Mouse (Mus musculus) kidney, embryonic 15.5 days (tissue): ENCODE data around the gene Rapgef4. TPM values are rescaled to one million over a fixed set of nuclear protein-coding genes. Genes with fewer than 3 reads are reported as not detected.

Source experiments
- ATAC-seq: fragments of 200-750 bp; cut with Nextera tagmentation; replicated peaks from 2 replicates; pipeline ENCODE4 v1.8.0; 2017; ENCODE audit warnings: moderate TSS enrichment; ENCODE audit not compliant: low FRiP score
- H3K27ac ChIP-seq: fragments of 300-500 bp; sonication (generic); 2 replicates; pipeline ENCODE4 v1.5.1; 2015; ENCODE audit warnings: mild to moderate bottlenecking, inconsistent platforms
- H3K27me3 ChIP-seq: fragments of 300-500 bp; sonication (generic); 2 replicates; pipeline ENCODE4 v1.6.1; 2015; ENCODE audit warnings: inconsistent platforms
- H3K36me3 ChIP-seq: fragments of 300-500 bp; sonication (generic); 2 replicates; pipeline ENCODE4 v1.6.1; 2015; ENCODE audit warnings: inconsistent platforms
- H3K4me1 ChIP-seq: fragments of 300-500 bp; sonication (generic); 2 replicates; pipeline ENCODE4 v1.6.1; 2015; ENCODE audit warnings: inconsistent platforms
- H3K4me2 ChIP-seq: fragments of 300-500 bp; sonication (generic); 2 replicates; pipeline ENCODE4 v1.6.1; 2015; ENCODE audit warnings: moderate library complexity, mild to moderate bottlenecking, inconsistent platforms
- H3K4me3 ChIP-seq: fragments of 300-500 bp; sonication (generic); replicated peaks from 2 replicates; pipeline ENCODE4 v1.5.1; 2015; ENCODE audit warnings: mild to moderate bottlenecking, inconsistent platforms
- H3K9ac ChIP-seq: fragments of 300-500 bp; sonication (generic); 2 replicates; pipeline ENCODE4 v1.6.1; 2015; ENCODE audit warnings: mild to moderate bottlenecking, inconsistent platforms
- H3K9me3 ChIP-seq: fragments of 300-500 bp; sonication (generic); replicated peaks from 2 replicates; pipeline ENCODE4 v1.6.1; 2016; ENCODE audit warnings: inconsistent platforms
- WGBS: fragments of 180-500 bp; shearing (Covaris S2); methylation state at CpG from one replicate; pipeline ENCODE4 v1.1.7; 2015; ENCODE audit warnings: mixed read lengths; 5-methylcytosine and 5-hydroxymethylcytosine counted together
- polyA plus RNA-seq: library from polyadenylated mRNA; unstranded; fragments of >200 nt; fragmentation: Nextera tagmentation; extraction: Ambion mirVana; gene quantifications from 2 replicates; pipeline ENCODE4 v1.2.1, GENCODE M21; 2015

The Rapgef4 gene
- polyA plus RNA-seq, 1 experiment from 2014 or later, result 9.4 TPM

- H3K4me2 ChIP-seq, result no peak overlapping the region
- H3K4me1 ChIP-seq, result peaks cover 16% of the 10 kb centered on the region
- WGBS, result 54% methylated on average over 9 of the region's 9 CpGs
- H3K9me3 ChIP-seq, result no peaks in the 10 kb centered on the region
- ATAC-seq, result 0 out of 2 replicates have a peak, but pooled peaks have one; percentile 43
- no peak overlapping the region for H3K4me3 ChIP-seq
- no peaks in the 10 kb centered on the region for H3K36me3 ChIP-seq
- no peaks in the 10 kb centered on the region for H3K27me3 ChIP-seq
- peak overlapping the region; percentile 59 for H3K27ac ChIP-seq
- no peak overlapping the region for H3K9ac ChIP-seq
Observed at GRCm38 (mm10) chr2:72169451-72170100, 188.5 kb downstream of the Rapgef4 start.

GRCm38 (mm10) chr2:72170546-72170945, 189.5 kb downstream of the Rapgef4 start:
- H3K4me1 ChIP-seq, result peaks cover 16% of the 10 kb centered on the region
- WGBS, result 73% methylated on average over 8 of the region's 8 CpGs
- H3K4me2 ChIP-seq, result no peak overlapping the region
- H3K27ac ChIP-seq, result no peak overlapping the region
- H3K9ac ChIP-seq, result no peak overlapping the region
- H3K9me3 ChIP-seq, result no peaks in the 10 kb centered on the region
- no peaks in the 10 kb centered on the region for H3K27me3 ChIP-seq
- H3K4me3 ChIP-seq, result no peak overlapping the region
- H3K36me3 ChIP-seq, result no peaks in the 10 kb centered on the region
- no peak for ATAC-seq

GRCm38 (mm10) chr2:72171204-72171603, 190.2 kb downstream of the Rapgef4 start:
- no peaks in the 10 kb centered on the region for H3K27me3 ChIP-seq
- ATAC-seq, result no peak
- no peaks in the 10 kb centered on the region for H3K36me3 ChIP-seq
- H3K9me3 ChIP-seq, result no peaks in the 10 kb centered on the region
- no peak overlapping the region for H3K9ac ChIP-seq
- H3K27ac ChIP-seq, result no peak overlapping the region
- WGBS, result 81% methylated on average over 5 of the region's 5 CpGs
- peaks cover 20% of the 10 kb centered on the region for H3K4me1 ChIP-seq
- H3K4me2 ChIP-seq, result no peak overlapping the region
- H3K4me3 ChIP-seq, result no peak overlapping the region

- H3K27ac ChIP-seq, result no peak overlapping the region
- no peak for ATAC-seq
- no peak overlapping the region for H3K4me3 ChIP-seq
- H3K4me1 ChIP-seq, result peaks cover 16% of the 10 kb centered on the region
- no peaks in the 10 kb centered on the region for H3K27me3 ChIP-seq
- WGBS, result 87% methylated on average over 3 of the region's 3 CpGs
- H3K36me3 ChIP-seq, result no peaks in the 10 kb centered on the region
- no peak overlapping the region for H3K9ac ChIP-seq
- no peak overlapping the region for H3K4me2 ChIP-seq
- H3K9me3 ChIP-seq, result no peaks in the 10 kb centered on the region
Observed at GRCm38 (mm10) chr2:72173010-72173409, 192.0 kb downstream of the Rapgef4 start.

- no peak overlapping the region for H3K27ac ChIP-seq
- H3K9ac ChIP-seq, result no peak overlapping the region
- H3K27me3 ChIP-seq, result no peaks in the 10 kb centered on the region
- H3K4me1 ChIP-seq, result peaks cover 15% of the 10 kb centered on the region
- no peaks in the 10 kb centered on the region for H3K36me3 ChIP-seq
- no peaks in the 10 kb centered on the region for H3K9me3 ChIP-seq
- no peak overlapping the region for H3K4me2 ChIP-seq
- no peak for ATAC-seq
- 40% methylated on average over 4 of the region's 4 CpGs for WGBS
- H3K4me3 ChIP-seq, result no peak overlapping the region
Observed at GRCm38 (mm10) chr2:72173844-72174243, 192.8 kb downstream of the Rapgef4 start.

GRCm38 (mm10) chr2:72175536-72175935, 194.5 kb downstream of the Rapgef4 start:
- H3K9ac ChIP-seq, result no peak overlapping the region
- 59% methylated on average over 7 of the region's 7 CpGs for WGBS
- ATAC-seq, result no peak

GRCm38 (mm10) chr2:72175971-72176370, 194.9 kb downstream of the Rapgef4 start:
- ATAC-seq, result no peak
- H3K9ac ChIP-seq, result no peak overlapping the region
- H3K9me3 ChIP-seq, result no peaks in the 10 kb centered on the region
- no peak overlapping the region for H3K4me3 ChIP-seq
- no peaks in the 10 kb centered on the region for H3K36me3 ChIP-seq
- H3K4me1 ChIP-seq, result 0 out of 2 replicates have a peak, but pooled peaks cover 5% of the 10 kb centered on the region
- 11% methylated on average over 5 of the region's 5 CpGs for WGBS
- H3K27me3 ChIP-seq, result no peaks in the 10 kb centered on the region
- H3K4me2 ChIP-seq, result no peak overlapping the region
- no peak overlapping the region for H3K27ac ChIP-seq

More at GRCm38 (mm10) chr2:72175536-72175935, 194.5 kb downstream of the Rapgef4 start:
- Histone ChIP-seq H3K4me3 (no peak overlapping the region), H3K27me3 (no peaks in the 10 kb centered on the region), H3K4me2 (no peak overlapping the region), H3K36me3 (no peaks in the 10 kb centered on the region), H3K27ac (no peak overlapping the region), H3K9me3 (no peaks in the 10 kb centered on the region), H3K4me1 (0 out of 2 replicates have a peak, but pooled peaks cover 5% of the 10 kb centered on the region)

- 0 out of 2 replicates have a peak, but pooled peaks cover 5% of the 10 kb centered on the region for H3K4me1 ChIP-seq
- no peak for ATAC-seq
- WGBS, result 61% methylated on average over 6 of the region's 6 CpGs
Observed at GRCm38 (mm10) chr2:72177214-72178023, 196.4 kb downstream of the Rapgef4 start.

GRCm38 (mm10) chr2:72178025-72178424, 197.0 kb downstream of the Rapgef4 start:
- no peak overlapping the region for H3K4me2 ChIP-seq
- 0 out of 2 replicates have a peak, but pooled peaks cover 5% of the 10 kb centered on the region for H3K4me1 ChIP-seq
- H3K27ac ChIP-seq, result no peak overlapping the region
- no peak overlapping the region for H3K4me3 ChIP-seq
- H3K27me3 ChIP-seq, result no peaks in the 10 kb centered on the region
- 96% methylated on average over 4 of the region's 4 CpGs for WGBS
- no peak for ATAC-seq
- no peaks in the 10 kb centered on the region for H3K9me3 ChIP-seq
- no peak overlapping the region for H3K9ac ChIP-seq
- H3K36me3 ChIP-seq, result no peaks in the 10 kb centered on the region

More at GRCm38 (mm10) chr2:72177214-72178023, 196.4 kb downstream of the Rapgef4 start:
- no peak overlapping the region for H3K4me2 ChIP-seq
- no peak overlapping the region for H3K9ac ChIP-seq
- no peaks in the 10 kb centered on the region for H3K9me3 ChIP-seq
- no peaks in the 10 kb centered on the region for H3K36me3 ChIP-seq
- no peak overlapping the region for H3K4me3 ChIP-seq
- no peak overlapping the region for H3K27ac ChIP-seq
- no peaks in the 10 kb centered on the region for H3K27me3 ChIP-seq

GRCm38 (mm10) chr2:72178515-72178914, 197.5 kb downstream of the Rapgef4 start:
- Histone ChIP-seq H3K36me3 (no peaks in the 10 kb centered on the region), H3K9me3 (no peaks in the 10 kb centered on the region), H3K9ac (no peak overlapping the region), H3K4me1 (0 out of 2 replicates have a peak, but pooled peaks cover 5% of the 10 kb centered on the region), H3K4me3 (no peak overlapping the region), H3K4me2 (no peak overlapping the region), H3K27me3 (no peaks in the 10 kb centered on the region), H3K27ac (no peak overlapping the region)
- ATAC-seq, result no peak
- WGBS, result 88% methylated on average over 11 of the region's 11 CpGs

GRCm38 (mm10) chr2:72179600-72180301, 198.7 kb downstream of the Rapgef4 start:
- Histone ChIP-seq H3K4me3 (no peak overlapping the region), H3K36me3 (no peaks in the 10 kb centered on the region), H3K27ac (no peak overlapping the region), H3K9me3 (no peaks in the 10 kb centered on the region), H3K9ac (no peak overlapping the region), H3K4me1 (0 out of 2 replicates have a peak, but pooled peaks cover 5% of the 10 kb centered on the region), H3K4me2 (no peak overlapping the region), H3K27me3 (no peaks in the 10 kb centered on the region)
- 87% methylated on average over 15 of the region's 15 CpGs for WGBS
- ATAC-seq, result no peak

- Histone ChIP-seq H3K9me3 (no peaks in the 10 kb centered on the region), H3K27me3 (no peaks in the 10 kb centered on the region), H3K27ac (no peak overlapping the region), H3K4me2 (no peak overlapping the region), H3K36me3 (no peaks in the 10 kb centered on the region), H3K4me1 (no peaks in the 10 kb centered on the region), H3K4me3 (no peak overlapping the region), H3K9ac (no peak overlapping the region)
- ATAC-seq, result no peak
- 73% methylated on average over 2 of the region's 2 CpGs for WGBS
Observed at GRCm38 (mm10) chr2:72181443-72181842, 200.4 kb downstream of the Rapgef4 start.
